Mouse (Mus musculus) heart, postnatal 0 days (tissue): Measurements from ENCODE around the gene Cdc42bpb.

Experiments
- CTCF ChIP-seq: IDR thresholded peaks from 2 replicates; pipeline ENCODE4 v1.5.1; 2016; ENCODE audit warnings: antibody characterized with exemption, control low read depth, low read depth
- EP300 ChIP-seq: IDR thresholded peaks from 2 replicates; pipeline ENCODE4 v1.6.1; 2016; ENCODE audit warnings: antibody characterized with exemption, low read depth

GRCm38 (mm10) chr12:111243733-111244132 lies 133.8 kb downstream of the Cdc42bpb start:
- no peak for TF ChIP-seq CTCF
- no peak for TF ChIP-seq EP300
